Mouse (Mus musculus): ENCODE data around the gene Ippk.

Ippk gene

GRCm38 (mm10) chr13:49433268-49434029 lies 12.4 kb downstream of the Ippk start:
- DNase-seq, result no peak

GRCm38 (mm10) chr13:49435745-49436144 lies 14.7 kb downstream of the Ippk start:
- no peak for DNase-seq

- DNase-seq, result peak; percentile 39
Observed at GRCm38 (mm10) chr13:49436170-49436569, 15.1 kb downstream of the Ippk start.

GRCm38 (mm10) chr13:49444451-49444850 lies 23.4 kb downstream of the Ippk start:
- DNase-seq, result peak; percentile 50

- DNase-seq, result peak; percentile 82
Observed at GRCm38 (mm10) chr13:49449318-49449749, 28.3 kb downstream of the Ippk start.

GRCm38 (mm10) chr13:49460276-49460675 lies 39.2 kb downstream of the Ippk start:
- no peak for DNase-seq

GRCm38 (mm10) chr13:49460692-49461414 lies 39.8 kb downstream of the Ippk start:
- no peak for DNase-seq

- no peak for DNase-seq
Observed at GRCm38 (mm10) chr13:49461458-49462132, 40.5 kb downstream of the Ippk start.

- DNase-seq, result no peak
Observed at GRCm38 (mm10) chr13:49462921-49463320, 41.9 kb downstream of the Ippk start.

GRCm38 (mm10) chr13:49465875-49466274 lies 44.8 kb downstream of the Ippk start:
- no peak for DNase-seq

- DNase-seq, result no peak
Observed at GRCm38 (mm10) chr13:49466393-49467075, 45.5 kb downstream of the Ippk start.

- no peak for DNase-seq
Observed at GRCm38 (mm10) chr13:49467585-49467984, 46.5 kb downstream of the Ippk start.

GRCm38 (mm10) chr13:49469002-49469401 lies 48.0 kb downstream of the Ippk start:
- DNase-seq, result no peak

GRCm38 (mm10) chr13:49470319-49470718 lies 49.3 kb downstream of the Ippk start:
- DNase-seq, result no peak

GRCm38 (mm10) chr13:49470806-49471205 lies 49.8 kb downstream of the Ippk start:
- no peak for DNase-seq

GRCm38 (mm10) chr13:49471981-49472675 lies 51.1 kb downstream of the Ippk start:
- no peak for DNase-seq

- no peak for DNase-seq
Observed at GRCm38 (mm10) chr13:49472676-49473005, 51.6 kb downstream of the Ippk start.

- DNase-seq, result no peak
Observed at GRCm38 (mm10) chr13:49477887-49478286, 56.8 kb downstream of the Ippk start.

GRCm38 (mm10) chr13:49478851-49479374 lies 57.9 kb downstream of the Ippk start:
- DNase-seq, result no peak

- DNase-seq, result no peak
Observed at GRCm38 (mm10) chr13:49479399-49479798, 58.4 kb downstream of the Ippk start.

- peak; percentile 38 for DNase-seq
Observed at GRCm38 (mm10) chr13:49480057-49480456, 59.0 kb downstream of the Ippk start.

- no peak for DNase-seq
Observed at GRCm38 (mm10) chr13:49480551-49480950, 59.5 kb downstream of the Ippk start.

Measured in right cerebral cortex, adult 18-20 months (tissue).